Mouse (Mus musculus): ENCODE data around the gene Tcf23.

GRCm38 (mm10) chr5:30966189-30966588 is 2.3 kb upstream of the Tcf23 start:
- TF ChIP-seq CTCF (IDR thresholded peaks at IDR 0.05; ENCODE audit: low read depth) (no peak), EP300 (IDR thresholded peaks at IDR 0.05; ENCODE audit: low read depth) (no peak)

All from liver, embryonic 14.5 days (tissue).